Mouse (Mus musculus) E14TG2a.4 (cell line): ENCODE data around the gene Gtpbp1.

Source experiments
- CTCF ChIP-seq: conservative IDR thresholded peaks from 2 replicates; pipeline ENCODE4 v1.5.1; 2014; ENCODE audit warnings: low read length
- NANOG ChIP-seq: IDR thresholded peaks from 2 replicates; pipeline ENCODE4 v1.6.1; 2014; ENCODE audit warnings: borderline replicate concordance, low read length, mixed read lengths

DNA sequence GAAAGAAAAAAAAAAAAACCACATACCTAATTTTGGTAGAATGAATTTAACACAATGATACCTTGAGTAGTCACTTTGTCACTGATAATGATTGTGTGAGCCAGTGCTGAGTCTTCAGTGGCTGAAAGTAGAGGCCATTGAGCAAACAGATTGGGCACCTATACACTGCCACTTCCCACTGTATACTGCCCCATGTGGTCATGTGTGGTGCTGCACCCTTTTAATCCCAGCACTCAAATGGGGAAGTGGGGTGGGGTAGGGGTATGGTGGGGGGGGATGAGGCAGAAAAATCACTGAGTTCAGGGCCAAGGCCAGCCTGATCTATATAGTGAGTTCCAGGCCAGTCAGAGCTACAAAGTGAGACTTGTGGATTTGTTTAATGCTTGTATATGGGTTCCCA is 40.1 kb upstream of the Gtpbp1 start:
- TF ChIP-seq NANOG (no peak), CTCF (peak; percentile 80)
